ENCODE assay signal across 13 mouse cellular contexts in genomic region chr14:9509678-9510077, GRCm38 (mm10).
"Had no signal": no experiment of that assay in that cellular context is flagged by ENCODE, and none has a peak within 500 bp of the region (broad histone marks: within the 10 kb centered on the region; RNA-seq: fewer than 3 reads in every experiment).

No protein-coding gene starts in this region.

- DNase-seq: kidney, adult 18-20 months; kidney, adult 9 months; kidney, postnatal 14 days; kidney, postnatal 4 days; liver, embryonic 13.5 days; lung, adult 2 months; lung, postnatal 14 days; lung, postnatal 4 days; midbrain, embryonic 14.5 days; right cerebral cortex, postnatal 4 days; thymus, adult 2 months; thymus, postnatal 14 days; thymus, postnatal 4 days had no signal
